Mouse (Mus musculus) liver, adult 2 months (tissue): ENCODE results near the gene Pilrb2.

Experiments used
- CTCF ChIP-seq: fragments of 200-500 bp; IDR thresholded peaks from 2 replicates; pipeline ENCODE4 v1.5.1; 2011; ENCODE audit warnings: low read depth, low read length, control low read depth
- POLR2A ChIP-seq: fragments of 200-500 bp; IDR thresholded peaks from 2 replicates; pipeline ENCODE4 v1.6.1; 2011; ENCODE audit warnings: low read length, control low read depth; ENCODE audit not compliant: insufficient read depth; ENCODE audit errors: extremely low read depth

- TF ChIP-seq POLR2A = no peak
- TF ChIP-seq CTCF = no peak
Measured at GRCm38 (mm10) chr5:137831106-137831505, 40.5 kb downstream of the Pilrb2 start.
